Mouse (Mus musculus) layer of hippocampus, adult 9-10 months (tissue): ENCODE results near the gene Ttyh1.

Source experiments
- DNase-seq: peaks from one replicate; pipeline ENCODE4 v3.0.0; 2022; ENCODE audit warnings: low spot score

Ttyh1 gene

DNA sequence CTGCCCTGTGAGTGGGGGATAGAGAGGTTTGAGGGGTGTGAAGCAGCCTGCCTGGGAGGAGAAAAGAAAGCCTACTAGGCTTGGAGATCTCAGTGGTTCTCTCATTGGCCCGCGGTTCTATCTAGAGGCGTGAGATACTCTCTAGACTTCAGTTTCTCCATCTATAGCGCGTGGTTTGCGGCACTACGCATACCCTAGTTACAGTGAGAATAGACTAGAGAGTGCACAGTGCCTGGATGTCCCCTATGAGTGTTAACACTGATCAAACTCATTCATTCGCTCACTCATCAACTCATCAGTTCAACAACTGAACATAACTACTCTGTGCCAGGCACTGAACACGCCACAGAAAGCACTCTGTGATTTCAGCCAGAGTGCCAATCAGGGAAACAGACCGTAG lies 3.6 kb downstream of the Ttyh1 start:
- no peak for DNase-seq

DNA sequence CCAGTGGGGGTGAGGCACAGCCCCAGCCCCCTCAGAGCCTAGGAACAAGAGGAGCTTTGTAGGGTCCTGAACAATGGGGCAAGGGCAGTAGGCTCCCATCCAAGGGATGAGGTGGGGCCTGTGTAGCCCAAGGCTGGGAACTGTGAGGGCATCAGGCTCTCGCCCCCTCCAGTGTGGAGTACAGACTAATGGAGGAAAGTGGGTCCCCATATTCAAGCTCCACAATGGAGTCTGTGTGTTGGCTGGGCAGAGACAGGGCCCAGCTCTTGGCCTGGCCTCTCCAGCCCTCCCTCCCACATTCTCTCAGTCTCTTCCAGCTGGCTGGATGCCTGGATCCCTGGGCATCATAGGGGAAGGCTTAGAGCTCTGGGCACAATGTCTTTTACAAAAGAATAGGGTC lies 4.5 kb downstream of the Ttyh1 start:
- DNase-seq, result no peak

DNA sequence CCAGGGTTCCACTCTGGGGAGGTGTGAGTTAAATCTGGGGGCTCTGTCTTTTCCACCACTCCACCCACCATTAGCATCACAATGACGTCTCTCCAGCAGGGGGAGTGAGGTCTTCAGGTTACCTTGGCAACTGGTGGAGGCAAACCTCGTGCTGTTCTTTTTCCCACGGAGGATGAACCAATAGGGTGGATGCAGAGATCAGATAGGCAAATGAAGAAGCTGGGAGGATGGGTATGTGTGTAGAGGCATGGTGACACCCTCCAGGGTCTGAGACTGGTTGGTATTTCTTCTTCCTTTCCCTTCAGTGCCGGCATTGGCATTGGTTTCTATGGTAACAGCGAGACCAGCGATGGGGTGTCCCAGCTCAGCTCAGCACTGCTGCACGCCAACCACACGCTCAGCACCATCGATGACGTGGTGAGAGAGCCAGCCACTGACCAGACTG lies 5.1 kb downstream of the Ttyh1 start:
- DNase-seq, result no peak

DNA sequence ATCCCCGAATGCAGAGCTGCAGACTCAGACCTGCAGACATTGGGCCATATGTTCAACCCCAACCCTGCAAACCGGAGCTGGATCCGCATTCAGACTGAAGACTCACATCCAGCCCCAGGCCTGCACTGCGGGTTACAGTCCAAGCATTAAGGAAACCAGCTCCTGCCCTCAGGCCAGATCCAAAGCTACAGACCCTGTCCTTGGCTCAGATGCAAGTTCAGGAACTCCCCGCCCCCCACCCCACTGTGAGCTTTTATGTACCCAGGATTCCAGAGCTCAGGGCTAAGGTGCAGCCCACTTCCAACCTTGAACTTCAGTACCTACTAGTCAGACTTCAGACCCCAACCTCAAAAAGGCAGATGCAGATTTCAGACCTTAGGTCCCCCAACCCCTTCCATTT lies 5.6 kb downstream of the Ttyh1 start:
- no peak for DNase-seq

DNA sequence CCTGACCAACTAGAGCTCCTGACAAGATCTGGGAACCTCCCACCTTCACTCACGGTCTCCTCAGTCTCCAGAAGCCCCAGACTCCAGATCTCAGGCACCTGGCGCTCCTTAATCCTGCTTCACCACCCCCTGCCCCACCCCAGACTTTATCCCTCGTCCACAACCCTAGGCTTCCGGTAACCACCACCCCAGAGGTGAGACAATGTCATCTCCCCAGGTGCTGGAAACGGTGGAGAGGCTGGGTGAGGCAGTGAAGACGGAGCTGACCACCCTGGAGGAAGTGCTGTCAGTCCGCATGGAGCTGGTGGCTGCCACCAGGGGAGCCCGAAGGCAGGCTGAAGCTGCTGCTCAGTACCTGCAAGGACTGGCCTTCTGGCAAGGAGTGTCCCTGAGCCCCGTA lies 6.1 kb downstream of the Ttyh1 start:
- DNase-seq, result no peak

DNA sequence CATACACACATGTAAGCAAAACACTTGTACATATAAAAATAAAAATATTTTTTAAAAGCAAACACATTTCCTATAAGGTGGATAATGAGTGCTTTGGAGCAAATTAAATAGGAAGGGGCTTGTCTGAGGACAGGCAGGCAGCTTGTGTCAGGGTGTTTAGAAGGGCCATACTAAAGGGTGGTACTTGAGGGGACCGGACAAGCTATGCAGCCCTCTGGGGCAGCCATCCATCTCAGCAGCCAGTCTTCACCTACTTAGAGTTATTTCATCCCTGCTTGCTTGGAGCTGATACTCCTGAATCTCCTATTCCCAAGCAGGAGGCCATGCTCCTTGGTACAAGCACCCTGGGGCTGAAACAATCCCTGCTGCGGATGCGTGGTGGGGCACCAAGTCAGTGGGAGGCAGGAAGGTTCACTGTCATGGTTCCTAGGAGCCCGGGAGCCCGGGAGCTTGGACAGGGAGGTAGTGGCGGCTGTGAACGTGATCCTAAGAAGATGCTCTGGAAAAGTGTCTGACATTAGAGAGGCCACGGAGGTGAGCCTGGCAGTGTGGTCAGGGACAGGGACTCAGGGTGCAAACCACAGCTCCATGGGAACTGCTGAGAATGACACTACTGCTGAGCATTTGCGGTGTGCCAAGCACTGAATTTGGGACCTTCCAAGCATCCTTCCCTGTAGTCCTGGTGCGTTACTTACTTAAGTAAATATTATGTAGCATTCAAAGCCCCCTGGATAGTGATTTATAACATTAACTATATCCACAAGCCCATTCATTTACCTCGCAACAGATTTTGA lies 8.0 kb downstream of the Ttyh1 start:
- DNase-seq, result no peak

DNA sequence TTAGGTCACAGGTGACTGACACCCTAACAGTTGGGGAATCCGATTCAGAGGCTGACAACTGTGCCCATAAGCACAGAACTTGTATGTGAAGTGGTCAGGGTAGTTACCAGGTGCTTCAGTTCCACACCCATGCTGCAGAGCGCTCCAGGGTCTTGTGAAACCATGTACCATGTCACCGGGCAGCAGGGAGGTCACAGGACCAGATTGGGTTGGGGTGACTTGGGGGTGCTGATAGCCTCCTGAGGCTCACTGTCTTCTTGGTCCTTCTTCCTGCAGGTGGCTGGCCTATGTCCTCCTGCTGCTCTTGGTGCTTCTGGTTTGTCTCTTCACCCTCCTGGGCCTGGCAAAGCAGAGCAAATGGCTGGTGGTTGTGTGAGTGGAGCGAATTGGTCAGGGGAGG lies 8.7 kb downstream of the Ttyh1 start:
- no peak for DNase-seq

DNA sequence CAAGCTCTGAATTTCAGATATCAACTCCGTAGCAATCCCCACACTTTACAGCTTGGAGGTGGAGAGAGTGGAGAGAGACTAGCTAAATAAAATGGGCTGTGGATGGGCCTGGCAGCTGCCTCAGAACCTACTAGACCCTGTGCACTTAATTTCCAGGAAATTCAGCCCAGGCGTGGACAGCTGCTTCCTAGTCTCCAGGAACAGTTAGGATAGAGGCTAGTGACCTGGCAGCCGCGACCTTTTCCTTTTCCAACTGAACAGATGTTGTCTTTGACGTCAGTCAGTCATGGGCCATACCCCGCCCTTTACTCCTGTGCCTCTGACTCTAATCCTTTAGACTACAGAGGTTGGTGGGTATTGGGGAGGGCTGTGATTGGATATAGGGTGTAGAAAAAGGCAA lies 9.7 kb downstream of the Ttyh1 start:
- no peak for DNase-seq

DNA sequence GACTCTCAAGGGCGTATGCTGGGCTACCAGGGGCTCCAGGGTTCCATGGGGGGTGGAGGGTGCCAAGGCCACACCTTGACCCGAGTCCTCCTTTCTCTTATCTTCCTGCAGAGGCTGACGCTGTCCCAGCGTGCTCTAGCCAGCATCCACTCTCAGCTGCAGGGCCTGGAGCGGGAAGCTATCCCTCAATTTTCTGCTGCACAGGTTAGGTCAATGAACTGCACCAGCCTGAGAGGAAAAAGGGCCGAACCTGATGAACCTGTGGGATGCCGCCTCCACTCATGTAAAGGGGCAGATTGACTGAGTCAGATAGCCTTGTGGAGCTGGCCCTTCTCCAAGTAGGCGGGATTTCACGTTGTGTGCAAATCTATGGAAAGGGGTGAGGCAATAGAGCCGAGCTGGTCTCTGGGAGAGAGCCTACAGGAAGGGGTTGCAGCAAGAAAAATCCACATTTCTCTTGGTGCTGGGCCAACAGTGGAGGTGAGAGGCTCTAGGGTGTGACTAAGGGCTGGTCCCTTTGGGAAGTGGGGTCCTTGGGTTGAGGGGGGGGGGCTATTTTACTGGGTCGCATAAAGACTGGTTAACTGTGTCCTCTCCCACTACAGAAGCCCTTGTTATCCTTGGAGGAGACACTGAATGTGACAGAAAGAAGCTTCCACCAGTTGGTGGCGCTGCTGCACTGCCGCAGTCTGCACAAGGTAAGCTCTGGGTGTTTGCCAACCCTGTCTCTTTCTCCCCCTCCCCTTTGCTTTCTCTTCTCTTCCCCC lies 11.7 kb downstream of the Ttyh1 start:
- no peak for DNase-seq

DNA sequence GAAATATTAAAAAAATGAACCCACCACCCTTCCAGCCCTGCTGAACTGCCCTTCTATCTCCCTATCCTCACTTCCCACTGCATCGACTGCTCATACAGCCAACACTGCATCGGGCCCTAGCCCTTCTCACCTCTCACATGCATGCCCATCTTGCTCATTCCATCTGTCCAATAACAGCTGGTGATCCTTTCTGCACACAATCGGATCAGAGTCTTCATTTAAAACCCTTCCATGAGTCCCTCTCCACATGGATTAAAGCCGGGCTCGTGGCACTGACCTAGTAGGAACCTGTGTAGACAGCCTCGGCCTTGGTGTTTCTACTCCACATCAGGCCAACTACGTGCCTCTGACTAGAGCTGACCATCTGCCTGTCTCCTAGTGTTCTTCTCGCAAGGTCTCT lies 12.8 kb downstream of the Ttyh1 start:
- DNase-seq, result no peak

DNA sequence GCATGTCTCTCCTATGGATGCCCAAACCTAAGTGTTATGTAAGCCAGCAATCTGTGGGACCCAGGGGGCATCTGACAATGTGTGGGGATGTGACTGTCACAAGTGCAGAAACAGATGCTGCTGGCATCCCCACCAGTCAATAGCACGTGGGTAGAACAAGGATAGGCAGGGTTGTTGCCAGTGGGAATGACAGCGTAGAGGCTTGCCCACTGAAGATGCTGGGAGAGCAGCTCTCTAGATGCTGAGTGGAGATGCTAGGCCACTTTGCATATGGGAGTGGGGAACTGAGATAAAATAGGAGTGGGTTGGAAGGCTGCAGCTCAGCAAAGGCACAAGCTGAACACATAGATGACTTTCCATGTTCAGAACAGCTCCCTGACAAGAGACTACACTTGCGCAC lies 13.4 kb downstream of the Ttyh1 start:
- no peak for DNase-seq

DNA sequence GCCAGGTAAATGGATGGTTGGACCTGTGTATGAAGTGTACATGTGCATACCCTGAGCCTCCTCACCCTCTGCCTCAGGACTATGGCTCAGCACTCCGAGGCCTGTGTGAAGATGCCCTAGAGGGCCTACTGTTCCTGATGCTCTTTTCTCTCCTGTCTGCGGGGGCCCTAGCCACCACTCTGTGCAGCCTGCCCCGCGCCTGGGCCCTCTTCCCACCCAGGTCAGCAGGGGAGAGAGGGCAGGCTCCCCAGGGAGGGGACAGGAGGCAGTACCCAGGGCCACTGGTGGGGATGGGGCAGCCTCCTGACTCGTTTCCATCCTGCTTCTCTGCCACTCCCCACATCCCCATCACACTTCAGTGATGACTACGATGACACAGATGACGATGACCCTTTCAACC lies 13.8 kb downstream of the Ttyh1 start:
- DNase-seq, result no peak

DNA sequence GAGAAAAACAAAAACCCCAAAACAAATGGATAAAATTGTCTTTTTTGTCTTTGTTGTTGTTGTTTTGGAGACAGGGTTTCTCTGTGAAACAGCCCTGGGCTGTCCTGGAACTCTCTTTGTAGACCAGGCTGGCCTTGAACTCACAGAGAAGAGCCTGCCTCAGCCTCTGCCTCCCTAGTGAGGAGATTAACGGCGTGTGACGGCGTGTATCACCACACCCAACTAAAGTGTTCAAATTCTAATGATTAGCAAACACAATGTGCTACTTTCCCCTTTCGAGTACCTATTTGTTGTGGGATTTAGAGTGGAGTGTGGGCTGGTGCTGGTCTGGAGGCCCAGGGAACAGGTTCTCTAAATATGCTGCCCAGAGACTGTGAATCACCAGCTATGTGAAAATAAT lies 15.7 kb downstream of the Ttyh1 start:
- DNase-seq, result no peak

DNA sequence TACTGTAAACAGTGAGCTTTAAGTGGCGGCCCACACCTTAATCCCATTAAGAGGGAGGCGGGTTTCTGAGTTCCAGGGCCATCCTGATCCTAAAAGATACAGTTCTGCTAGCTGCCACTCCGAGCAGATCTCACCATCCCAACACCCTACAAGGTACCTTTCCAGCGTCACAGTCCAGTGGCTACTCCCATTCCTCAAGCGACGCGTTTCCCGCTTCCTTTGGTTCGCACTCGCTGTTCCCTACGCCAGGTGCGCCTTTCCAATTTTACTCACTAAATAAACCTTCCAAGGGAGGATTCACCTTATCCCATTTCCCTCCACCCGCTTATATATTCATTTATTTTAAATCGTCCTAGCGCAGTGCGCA lies 17.2 kb downstream of the Ttyh1 start:
- DNase-seq, result no peak

DNA sequence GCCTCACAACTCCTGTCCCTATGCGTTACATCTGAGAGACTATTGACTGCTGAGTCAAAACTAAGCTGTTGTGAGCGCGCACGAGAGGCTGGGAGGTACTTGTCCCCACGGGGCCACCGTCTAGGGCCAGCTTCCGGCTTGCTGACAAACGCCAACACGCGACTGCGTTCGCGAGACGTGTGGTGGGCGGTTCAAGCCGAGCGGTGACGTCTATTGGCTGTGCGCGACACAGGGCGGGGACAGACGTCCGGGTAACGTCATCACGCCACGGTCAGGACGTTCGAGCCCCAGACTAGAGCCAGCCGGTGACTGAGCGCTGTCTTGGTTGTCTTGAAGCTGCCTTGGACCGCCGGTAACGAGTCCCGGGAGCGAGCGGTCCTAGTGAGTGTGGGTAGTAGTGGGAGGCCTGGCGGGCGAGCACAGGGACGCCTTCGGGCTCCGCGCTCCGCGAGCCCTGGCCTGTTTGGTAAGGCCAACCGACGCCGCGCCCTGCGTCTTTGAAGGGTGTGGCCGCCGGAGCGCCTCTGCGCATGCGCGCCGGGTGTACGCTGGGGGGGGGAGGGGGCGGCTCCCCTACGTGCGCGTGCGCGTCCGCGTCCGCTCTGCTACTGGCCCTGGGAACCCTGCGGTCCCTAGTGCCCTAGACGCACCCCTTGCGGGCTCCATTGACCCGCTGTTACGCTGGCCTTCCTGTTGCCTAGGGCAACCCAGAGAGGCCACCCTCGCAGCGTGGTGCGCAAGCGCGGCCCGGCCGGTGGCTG lies 17.7 kb downstream of the Ttyh1 start, which contains the start of gene Leng8:
Leng8 (plus strand) TSS at position 269 of the 761 bp plus-strand sequence.
- peak; percentile 98 for DNase-seq

DNA sequence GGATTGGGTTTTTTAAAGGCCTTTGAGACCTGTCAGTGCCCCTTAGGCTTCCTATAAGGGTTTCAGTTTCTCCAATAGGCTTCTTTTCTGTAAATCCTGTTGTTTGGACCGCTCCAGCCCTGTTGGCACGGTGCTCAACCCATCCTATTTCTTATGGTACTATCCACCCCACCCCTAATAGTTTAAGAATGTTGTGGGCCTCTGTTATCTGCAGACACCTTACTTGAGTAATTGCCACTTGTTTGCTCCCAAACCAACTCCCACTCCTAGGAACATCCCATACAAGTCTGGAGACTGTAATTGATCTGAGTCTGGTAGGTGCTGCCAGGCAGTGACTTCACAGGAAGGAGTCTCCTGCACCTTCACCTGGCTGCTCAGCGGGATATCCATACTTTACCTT lies 18.5 kb downstream of the Ttyh1 start:
- no peak for DNase-seq

DNA sequence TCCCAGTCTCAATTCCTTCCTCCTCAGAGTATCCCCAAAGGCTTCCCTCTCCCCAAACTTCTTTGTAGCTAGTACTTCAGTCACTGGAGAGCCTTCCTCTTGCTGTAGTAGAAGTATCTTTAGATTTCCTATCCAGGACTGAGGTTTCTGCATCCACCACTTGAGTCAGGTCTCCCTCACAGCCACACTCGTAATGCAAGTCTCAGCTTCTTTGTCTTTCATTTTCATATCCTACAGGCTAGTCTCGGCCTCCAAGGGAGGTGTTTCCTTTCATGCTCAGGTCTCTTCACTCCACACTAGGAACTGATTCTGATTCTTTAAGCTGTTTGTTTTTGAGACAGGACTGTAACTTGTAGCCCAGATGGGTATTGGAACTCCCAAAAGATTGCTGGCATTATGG lies 19.0 kb downstream of the Ttyh1 start:
- no peak for DNase-seq

DNA sequence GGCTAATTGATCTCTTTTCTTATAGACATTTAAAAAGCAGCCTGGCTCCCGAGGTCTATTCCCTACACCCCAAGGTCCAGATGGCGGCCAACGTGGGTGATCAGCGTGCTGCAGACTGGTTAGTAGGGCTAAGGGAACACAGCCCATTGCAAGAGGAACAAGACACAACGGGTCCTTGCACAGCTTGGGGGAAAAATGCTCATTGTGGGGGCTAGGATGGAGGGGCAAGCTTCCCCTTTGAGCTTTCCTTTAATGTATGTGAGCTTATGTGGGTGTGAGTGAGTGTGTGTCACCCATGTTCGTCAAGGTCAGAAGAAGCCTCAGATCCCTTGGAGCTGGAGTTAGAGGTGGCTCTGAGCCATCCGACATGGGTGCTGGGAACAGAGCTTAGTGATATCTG lies 19.5 kb downstream of the Ttyh1 start:
- DNase-seq, result no peak

DNA sequence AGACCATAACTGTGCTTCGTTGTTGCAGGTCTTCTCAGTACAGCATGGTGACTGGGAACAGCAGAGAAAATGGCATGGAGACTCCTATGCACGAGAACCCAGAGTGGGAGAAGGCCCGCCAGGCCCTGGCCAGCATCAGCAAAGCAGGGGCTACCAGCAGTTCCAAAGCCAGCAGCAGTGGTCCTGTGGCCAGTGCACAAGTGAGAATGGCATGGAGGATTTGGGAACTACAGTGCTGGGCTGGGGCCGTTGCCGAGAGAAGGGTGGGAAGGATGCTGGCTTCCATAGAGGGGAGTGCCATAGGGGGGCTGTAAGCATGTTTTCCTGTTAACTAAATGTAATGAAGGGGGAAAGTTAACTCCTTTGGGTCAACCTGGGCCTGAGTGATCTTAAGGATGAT lies 20.2 kb downstream of the Ttyh1 start:
- DNase-seq, result no peak

DNA sequence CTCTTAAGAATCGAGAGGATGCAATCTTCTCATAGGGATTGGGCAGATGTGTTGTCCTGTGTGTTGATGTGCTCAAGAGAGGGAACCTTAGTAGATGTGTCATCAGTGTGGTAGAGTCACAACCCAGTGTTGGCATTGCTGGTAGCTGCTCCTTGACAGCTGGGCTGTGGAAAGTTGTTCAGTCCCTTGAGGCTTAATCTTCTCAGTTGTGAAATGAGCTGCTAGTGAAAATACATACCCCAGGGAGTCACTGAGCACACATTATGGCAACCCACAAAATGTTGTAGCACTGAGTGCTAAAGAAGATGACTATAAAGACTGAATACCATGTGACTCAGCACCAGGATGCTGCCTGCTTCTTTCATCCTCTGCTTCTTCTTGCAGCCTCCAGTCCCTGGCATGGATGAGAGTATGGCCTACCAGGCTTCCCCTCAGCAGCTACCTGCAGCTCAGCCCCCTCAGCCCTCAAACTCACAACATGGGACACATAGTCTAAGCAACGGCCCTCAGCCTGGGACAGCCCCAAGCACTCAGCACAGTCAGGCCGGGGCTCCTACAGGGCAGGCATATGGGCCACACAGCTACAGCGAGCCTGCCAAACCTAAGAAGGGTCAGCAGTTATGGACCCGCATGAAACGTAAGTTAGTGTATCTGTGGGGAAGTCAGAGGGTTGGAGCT lies 22.6 kb downstream of the Ttyh1 start:
- no peak for DNase-seq

DNA sequence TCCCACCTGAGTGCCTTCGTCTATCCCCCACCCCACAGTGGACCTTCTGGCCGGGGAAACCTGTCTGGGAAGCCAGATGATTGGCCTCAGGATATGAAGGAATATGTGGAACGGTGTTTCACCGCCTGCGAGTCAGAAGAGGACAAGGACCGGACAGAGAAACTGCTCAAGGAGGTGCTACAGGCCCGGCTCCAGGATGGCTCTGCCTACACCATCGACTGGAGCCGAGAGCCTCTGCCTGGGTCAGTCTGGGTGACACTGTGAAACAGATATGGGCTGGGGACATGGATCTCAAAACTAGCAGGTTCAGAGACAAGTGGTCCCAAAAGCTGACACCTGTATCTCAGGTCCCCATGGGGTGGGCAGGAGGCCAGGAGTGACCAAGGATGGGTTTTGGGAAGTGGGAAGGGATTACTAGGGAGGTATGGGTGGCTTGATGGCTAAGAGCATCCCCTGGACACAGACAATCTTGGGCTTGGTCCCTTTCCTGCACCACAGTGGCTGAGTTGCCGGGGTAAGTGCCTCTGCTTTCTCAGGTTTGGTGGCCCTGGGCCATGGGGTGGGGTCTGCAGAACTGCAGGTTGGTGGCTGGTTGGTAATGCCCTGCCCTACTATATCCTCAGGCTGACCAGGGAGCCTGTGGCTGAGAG lies 23.7 kb downstream of the Ttyh1 start:
- no peak for DNase-seq

DNA sequence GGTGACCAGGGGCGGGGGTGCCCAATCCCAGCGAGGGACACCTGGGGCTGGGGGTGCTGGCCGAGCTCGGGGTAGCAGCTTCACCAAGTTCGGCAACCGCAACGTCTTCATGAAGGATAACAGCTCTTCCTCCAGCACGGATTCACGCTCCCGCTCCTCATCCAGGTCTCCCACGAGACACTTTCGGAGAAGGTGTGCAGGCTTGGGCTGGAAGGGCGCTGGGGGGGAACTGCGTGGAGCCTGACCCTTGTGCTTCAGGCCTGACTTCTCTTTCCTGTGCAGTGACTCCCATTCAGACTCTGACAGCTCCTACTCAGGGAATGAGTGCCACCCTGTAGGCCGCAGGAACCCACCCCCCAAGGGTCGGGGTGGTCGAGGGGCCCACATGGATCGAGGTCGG lies 24.3 kb downstream of the Ttyh1 start:
- no peak for DNase-seq
